In genomic region chr16:24118487-24118886, GRCm38 (mm10) we compare ENCODE assay signal across 23 mouse cellular contexts.
"Had no signal": no experiment of that assay in that cellular context is flagged by ENCODE, and none has a peak within 500 bp of the region (broad histone marks: within the 10 kb centered on the region; RNA-seq: fewer than 3 reads in every experiment).

No protein-coding gene starts in this region.

- H3K9ac ChIP-seq: heart, embryonic 13.5 days; heart, embryonic 15.5 days; hindbrain, embryonic 13.5 days; hindbrain, embryonic 15.5 days; limb, embryonic 13.5 days; limb, embryonic 15.5 days; liver, embryonic 12.5 days had no signal

- H3K9me3 ChIP-seq: heart, embryonic 13.5 days; heart, embryonic 15.5 days; hindbrain, embryonic 13.5 days; hindbrain, embryonic 15.5 days; limb, embryonic 13.5 days; limb, embryonic 15.5 days; liver, embryonic 12.5 days had no signal

- H3K36me3 ChIP-seq: heart, embryonic 13.5 days; heart, embryonic 15.5 days; hindbrain, embryonic 13.5 days; hindbrain, embryonic 15.5 days; limb, embryonic 13.5 days; limb, embryonic 15.5 days; liver, embryonic 12.5 days had no signal

- H3K4me1 ChIP-seq: heart, embryonic 13.5 days; heart, embryonic 15.5 days; hindbrain, embryonic 13.5 days; hindbrain, embryonic 15.5 days; limb, embryonic 13.5 days; limb, embryonic 15.5 days; liver, embryonic 12.5 days had no signal

- ATAC-seq: hindbrain, postnatal 0 days; intestine, embryonic 16.5 days; liver, embryonic 12.5 days had no signal

- H3K4me2 ChIP-seq: heart, embryonic 11.5 days; heart, embryonic 13.5 days; heart, embryonic 15.5 days; hindbrain, embryonic 13.5 days; hindbrain, embryonic 15.5 days; limb, embryonic 13.5 days; limb, embryonic 15.5 days; liver, embryonic 12.5 days had no signal

- H3K27me3 ChIP-seq: heart, embryonic 13.5 days; heart, embryonic 15.5 days; hindbrain, embryonic 13.5 days; hindbrain, embryonic 15.5 days; limb, embryonic 13.5 days; limb, embryonic 15.5 days; liver, embryonic 12.5 days had no signal

- DNase-seq: gastrocnemius, postnatal 14 days; gastrocnemius, postnatal 36 days; heart, adult 2 months; heart, postnatal 14 days; heart, postnatal 36 days; kidney, adult 18-20 months; kidney, adult 8-10 months; kidney, postnatal 10 days; kidney, postnatal 25 days; kidney, postnatal 4 days; layer of hippocampus, adult 9-11 months; layer of hippocampus, postnatal 36 days; left cerebral cortex, postnatal 4 days had no signal

- H3K4me3 ChIP-seq: heart, adult 2 months; heart, embryonic 13.5 days; heart, embryonic 15.5 days; hindbrain, embryonic 13.5 days; hindbrain, embryonic 15.5 days; limb, embryonic 13.5 days; limb, embryonic 15.5 days; liver, embryonic 12.5 days had no signal

- H3K27ac ChIP-seq: heart, adult 2 months; heart, embryonic 13.5 days; heart, embryonic 15.5 days; hindbrain, embryonic 13.5 days; hindbrain, embryonic 15.5 days; hindbrain, postnatal 0 days; limb, embryonic 13.5 days; limb, embryonic 15.5 days; liver, embryonic 12.5 days had no signal
